Mouse (Mus musculus) brain, embryonic 14.5 days (tissue): ENCODE results near the gene Cdyl. TPM values are rescaled to one million over a fixed set of nuclear protein-coding genes. Genes with fewer than 3 reads are reported as not detected.

Experiments used
- DNase-seq: peaks from one replicate; pipeline ENCODE4 v3.0.0-alpha.2; 2011; ENCODE audit warnings: low read depth
- CTCF ChIP-seq: fragments of 200-500 bp; IDR thresholded peaks from 2 replicates; pipeline ENCODE4 v1.5.1; 2012; ENCODE audit warnings: inconsistent platforms, mild to moderate bottlenecking, moderate library complexity, borderline replicate concordance; ENCODE audit not compliant: insufficient read depth, insufficient read length; ENCODE audit errors: extremely low read depth
- POLR2A ChIP-seq: fragments of 200-500 bp; IDR thresholded peaks from 2 replicates; pipeline ENCODE4 v1.6.1; 2012; ENCODE audit warnings: mild to moderate bottlenecking, inconsistent platforms, borderline replicate concordance; ENCODE audit not compliant: poor library complexity, insufficient read depth, insufficient read length, severe bottlenecking; ENCODE audit errors: extremely low read depth
- polyA plus RNA-seq: library from polyadenylated mRNA; depleted of rRNA; stranded (reverse); fragments of >200 nt; gene quantifications from 2 replicates; pipeline ENCODE4 v1.2.3, GENCODE M21; 2012; rRNA removed

Cdyl gene
- polyA plus RNA-seq, 1 experiment = 6.9 TPM

- DNase-seq = peak; percentile 76
- TF ChIP-seq CTCF (no peak), POLR2A (no peak)
Observed at GRCm38 (mm10) chr13:35880555-35881046, 221.0 kb downstream of the Cdyl start.

DNA sequence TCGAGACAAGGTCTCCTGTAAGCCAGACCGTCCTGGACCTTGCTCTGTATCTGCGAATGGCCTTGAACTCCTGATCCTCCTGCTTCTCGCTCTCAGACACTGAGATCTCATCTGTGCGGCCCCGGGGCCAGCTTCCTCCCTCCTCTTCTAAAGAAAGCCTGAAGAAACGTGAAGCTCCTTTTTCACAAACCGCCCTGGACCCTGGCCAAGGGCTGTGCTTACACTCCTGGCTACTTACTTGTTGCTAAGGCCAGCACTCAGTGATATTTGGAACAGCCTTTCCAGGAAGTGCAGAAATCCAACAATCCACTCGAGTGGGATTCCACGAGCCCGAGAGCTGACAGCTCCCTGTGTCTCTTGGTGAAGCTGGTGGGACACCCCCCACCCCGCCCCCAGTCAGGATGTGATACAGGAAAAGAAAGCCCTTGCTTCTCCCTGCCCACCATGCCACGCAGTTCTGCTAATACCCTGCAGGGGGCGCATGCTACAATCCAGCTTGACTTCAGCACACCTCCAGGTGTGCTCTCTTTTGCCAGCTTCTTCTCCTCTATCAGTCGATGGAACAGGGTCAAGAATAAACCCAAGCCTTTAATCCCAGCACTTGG is 226.6 kb downstream of the Cdyl start:
- DNase-seq = peak; percentile 57
- no peak for TF ChIP-seq POLR2A
- TF ChIP-seq CTCF = peak; percentile 61

- no peak for DNase-seq
- TF ChIP-seq POLR2A (no peak), CTCF (no peak)
Observed at GRCm38 (mm10) chr13:35892866-35893265, 233.2 kb downstream of the Cdyl start.

- TF ChIP-seq POLR2A = no peak
- TF ChIP-seq CTCF = no peak
- no peak for DNase-seq
Observed at GRCm38 (mm10) chr13:35905378-35905777, 245.7 kb downstream of the Cdyl start.

DNA sequence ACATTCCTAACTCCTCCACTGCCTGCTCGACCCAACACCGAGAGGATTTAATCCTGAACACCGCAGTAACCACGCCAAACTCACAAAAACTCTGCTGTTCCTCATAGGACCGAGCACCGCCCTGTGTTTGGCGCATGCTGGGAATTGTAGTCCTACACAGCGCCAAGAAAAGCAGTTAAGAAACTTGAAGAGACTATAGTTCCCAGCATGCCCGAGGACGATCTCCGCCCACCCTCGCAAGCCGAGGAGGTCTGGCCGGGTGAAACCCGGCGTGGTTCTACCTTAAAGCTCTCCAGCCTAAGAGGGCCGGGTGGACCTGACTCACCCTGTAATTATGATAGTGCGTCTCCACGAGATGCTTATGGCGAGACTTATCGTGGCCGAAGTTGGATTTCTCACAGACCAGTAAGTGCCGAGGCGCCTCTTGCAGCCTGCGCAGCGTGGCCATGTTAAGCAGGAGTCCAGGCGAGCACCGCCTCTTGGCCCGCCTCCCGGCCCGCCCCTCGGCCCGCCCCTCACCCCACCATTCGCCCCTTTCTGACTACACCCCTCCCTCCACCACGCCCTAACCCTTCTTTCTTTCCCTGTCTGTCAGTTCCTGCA is 246.3 kb downstream of the Cdyl start, which contains the start of gene Rpp40:
Gene Rpp40, minus strand, starts transcription at position 481 of the 603 bp plus-strand sequence.
- TF ChIP-seq CTCF (no peak), POLR2A (no peak)
- peak; percentile 98 for DNase-seq

DNA sequence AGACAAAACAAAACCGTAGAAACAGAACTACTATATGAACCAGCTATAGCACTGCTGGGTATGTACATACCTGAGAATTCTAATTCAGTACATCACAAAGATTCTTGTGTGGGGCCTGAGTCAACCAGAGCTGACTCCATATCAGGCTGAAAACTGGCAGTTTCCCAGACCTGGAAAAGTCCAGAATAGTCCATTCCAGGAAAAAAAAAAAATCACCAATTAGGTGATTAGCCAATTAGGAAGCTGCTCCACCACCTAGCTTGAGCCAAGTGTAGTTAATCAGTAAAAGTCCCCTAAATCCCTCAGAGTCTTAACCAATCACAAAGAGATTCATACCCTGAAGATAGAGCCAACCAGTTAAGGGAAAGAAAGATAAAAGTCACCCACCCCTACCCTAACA is 251.8 kb downstream of the Cdyl start:
- TF ChIP-seq CTCF (no peak), POLR2A (no peak)
- no peak for DNase-seq

Other genes with a start within 250 kb of the Cdyl start
- 4.2 and 5.3 TPM in 2 replicates for gene Rpp40, start 246.5 kb downstream of the Cdyl start, polyA plus RNA-seq